Mouse (Mus musculus): Measurements from ENCODE around the gene Cog3.
"Not testable (repeated sequence)": the region's sequence is repeated elsewhere in the genome, so short reads cannot be mapped to it uniquely, and the experiment has no call there.

The Cog3 gene

DNA sequence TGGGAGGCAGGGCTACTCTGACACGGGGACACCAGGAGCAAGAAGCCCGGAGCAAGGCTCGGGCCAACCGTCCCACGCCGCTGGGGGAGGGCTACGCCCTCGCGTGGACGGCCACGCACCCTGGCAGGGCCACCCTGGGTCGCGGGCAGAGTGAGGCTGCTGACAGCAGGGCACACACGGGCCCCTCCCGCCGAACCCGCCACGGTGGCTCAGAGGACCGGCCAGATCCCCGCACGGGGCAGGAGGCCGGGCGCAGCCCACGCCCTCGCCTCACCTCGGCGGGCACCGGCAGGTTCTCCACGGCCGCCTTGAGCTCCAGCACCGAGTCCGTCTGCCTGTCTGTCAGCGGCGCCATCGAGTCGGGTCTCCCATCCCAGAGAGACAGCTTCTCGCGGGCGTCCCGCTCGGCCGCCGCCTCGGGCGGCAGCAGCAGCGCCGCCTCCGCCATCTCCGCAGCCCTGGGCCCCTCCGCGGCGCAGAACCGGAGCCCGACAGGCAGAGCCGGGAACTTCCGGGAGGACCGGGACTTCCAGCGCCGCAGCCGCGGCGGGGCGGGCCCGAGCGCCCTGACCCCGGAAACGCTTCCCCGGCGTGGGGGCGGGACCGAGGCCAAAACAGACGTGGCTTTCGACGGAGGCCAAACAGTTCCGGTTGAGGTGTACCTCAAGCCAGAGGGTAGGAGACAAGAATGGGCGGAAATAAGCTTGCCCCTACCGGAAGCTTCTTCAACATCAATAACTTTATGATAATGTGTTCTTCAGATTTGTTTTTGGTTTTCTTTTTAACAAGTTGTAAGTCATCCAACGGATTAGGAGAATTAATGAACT is at the start of gene Cog3:
Gene Cog3, minus strand, starts transcription at position 527 of the 827 bp plus-strand sequence.
- peak; percentile 97 to 98 for DNase-seq

DNA sequence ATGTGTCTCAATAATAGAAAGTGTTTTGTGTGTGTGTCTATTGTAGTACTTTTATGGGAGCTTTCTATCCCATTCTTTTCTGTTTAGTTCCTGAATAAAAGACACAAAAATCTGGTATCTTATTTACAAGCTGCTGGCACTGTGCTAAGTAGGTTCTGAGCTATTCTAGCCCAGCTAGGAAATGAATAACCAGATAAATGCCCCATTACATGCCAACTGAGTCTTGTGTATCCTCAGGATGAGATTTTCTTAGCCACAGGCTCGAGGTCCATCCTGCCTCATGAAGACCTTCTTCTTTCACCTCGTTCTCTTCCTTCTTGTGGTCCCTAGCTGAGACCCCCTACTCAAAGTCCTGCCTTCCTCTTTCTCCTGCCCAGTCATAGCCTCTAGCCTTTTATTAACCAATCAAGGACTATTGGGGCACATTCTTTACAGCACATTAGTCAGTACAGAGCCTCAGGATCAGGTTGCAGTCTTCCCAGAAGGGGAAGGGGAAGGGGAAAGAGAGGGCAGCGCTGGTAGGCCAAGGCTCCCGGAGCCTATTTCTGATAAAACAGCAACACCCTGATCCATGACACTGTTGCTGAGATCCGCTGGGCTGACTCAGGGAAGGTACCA is 43.6 kb upstream of the Cog3 start:
- DNase-seq = no peak

GRCm38 (mm10) chr14:75795918-75796317 is 41.6 kb upstream of the Cog3 start:
- DNase-seq = no peak

DNA sequence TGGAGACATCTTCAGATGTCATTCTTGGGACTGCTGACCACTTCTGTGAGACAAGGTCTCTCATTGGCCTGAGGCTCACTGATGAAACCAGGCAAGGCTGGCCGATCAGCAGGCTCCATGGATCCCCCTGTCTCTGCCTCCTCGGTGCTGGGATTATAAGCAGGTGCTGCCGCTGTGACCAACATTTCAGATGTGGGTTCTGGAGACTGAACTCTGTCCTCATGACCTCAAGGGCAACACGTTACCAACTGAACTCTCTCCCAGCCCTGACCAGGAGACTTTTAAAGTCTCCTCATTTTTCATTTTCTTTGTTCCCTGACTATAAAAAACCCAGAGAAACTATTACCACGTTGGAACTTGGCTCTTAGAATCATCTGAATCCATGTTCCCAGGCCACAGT is 40.4 kb upstream of the Cog3 start:
- no peak for DNase-seq

DNA sequence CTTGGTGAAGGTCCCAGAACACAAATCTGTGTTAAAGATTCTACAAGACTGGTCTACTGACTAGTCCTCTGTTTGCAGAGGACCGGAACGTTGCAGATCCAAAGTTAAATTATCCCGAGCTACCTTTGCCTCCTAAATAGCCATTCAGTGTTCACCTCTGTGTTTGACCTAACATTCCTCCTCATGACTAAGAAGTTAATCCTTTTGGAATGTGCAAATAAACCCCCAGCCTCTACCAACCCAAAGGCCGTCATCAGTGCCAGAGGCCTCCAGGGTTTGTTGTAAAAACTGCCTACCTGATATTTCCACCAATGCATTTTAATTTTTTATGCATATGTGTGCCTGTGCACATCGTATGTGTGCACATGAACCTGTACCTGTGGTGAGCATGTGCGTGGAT is 40.0 kb upstream of the Cog3 start:
- no peak for DNase-seq

DNA sequence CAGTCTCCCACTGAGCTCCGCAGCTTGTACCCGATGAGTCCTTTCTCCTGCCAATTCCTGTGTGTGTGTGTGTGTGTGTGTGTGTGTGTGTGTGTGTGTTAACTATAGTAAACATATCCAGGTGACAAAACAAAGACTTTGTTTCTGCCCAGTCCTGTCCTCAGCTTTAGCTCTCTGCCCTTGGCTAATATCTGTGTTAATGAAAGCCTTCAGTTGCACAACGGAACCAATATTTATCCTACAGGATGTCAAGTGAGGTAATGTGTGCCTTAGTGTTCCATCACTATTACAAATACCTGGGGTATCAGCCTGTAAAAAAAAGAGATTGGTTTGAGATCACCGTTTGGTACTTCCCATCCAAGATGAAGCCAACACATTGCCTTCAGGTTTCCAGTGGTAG is 38.8 kb upstream of the Cog3 start:
- no peak for DNase-seq

DNA sequence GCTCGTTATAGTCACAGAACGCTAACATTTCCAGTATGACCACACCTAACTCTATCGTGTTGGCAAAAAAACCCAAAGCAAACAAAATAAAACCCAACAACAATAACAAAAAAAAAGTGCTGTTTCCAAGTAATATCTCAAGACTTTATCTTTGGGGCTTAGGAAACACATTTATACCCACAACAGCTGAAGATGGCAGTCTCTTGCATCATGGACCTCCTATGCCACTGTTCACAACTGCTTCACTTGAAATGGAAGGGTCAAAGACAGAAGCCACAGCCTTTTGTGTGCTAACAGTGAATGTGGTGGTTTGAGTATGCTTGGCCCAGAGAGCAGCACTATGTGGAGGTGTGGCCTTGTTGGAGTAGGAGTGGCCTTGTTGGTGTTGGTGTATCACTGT is 37.1 kb upstream of the Cog3 start:
- DNase-seq = no peak

DNA sequence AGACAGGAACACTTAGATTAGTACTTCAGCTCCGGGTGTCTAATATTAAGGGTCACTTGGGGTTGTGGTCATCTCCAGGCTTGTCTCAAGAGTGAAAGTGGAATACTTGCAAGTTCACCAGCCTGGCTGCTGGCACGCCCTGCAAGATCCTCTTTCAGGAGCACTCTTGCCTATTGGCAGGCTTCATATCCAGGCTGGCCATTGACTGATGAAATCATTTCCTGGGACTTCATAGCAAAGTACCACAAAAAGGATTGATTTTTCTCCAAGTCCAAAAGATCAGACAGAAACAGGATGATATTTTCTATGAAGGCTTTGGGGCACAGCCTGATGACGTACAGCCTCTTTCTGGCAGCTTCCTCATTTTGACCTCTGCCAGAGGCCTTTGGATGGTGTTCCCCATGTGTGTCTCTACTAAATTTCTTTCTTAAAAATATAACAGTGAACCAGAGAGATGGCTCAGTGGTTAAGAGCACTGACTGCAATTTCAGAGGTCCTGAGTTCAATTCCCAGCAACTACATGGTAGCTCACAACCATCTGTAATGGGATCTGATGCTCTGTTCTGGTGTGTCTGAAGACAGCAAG is 36.2 kb upstream of the Cog3 start:
- no peak for DNase-seq

DNA sequence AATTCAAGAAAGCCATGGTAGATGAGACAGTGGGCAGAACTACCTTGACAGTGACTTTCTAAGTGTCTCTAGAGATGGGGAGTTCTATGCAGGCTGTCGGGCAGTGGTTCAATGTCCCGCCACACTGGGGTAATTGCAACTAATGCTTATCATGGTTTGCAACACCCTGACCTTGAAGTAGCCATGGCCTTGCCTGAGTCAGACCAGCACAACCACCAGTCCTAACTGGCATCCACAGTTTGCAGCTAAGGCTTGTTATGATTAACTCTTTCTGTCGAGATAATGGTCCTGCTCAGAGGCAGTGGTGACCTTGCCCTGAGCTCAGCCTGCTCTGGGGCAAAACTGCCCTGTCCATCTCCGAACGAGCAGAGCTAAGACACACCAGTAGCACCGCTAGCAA is 35.0 kb upstream of the Cog3 start:
- no peak for DNase-seq

GRCm38 (mm10) chr14:75787794-75788175 is 33.5 kb upstream of the Cog3 start:
- DNase-seq = no peak

- DNase-seq = peak; percentile 94
These were observed 32.8 kb upstream of the Cog3 start, which contains the start of gene Slc25a30 for GRCm38 (mm10) chr14:75786868-75787793. Gene Slc25a30 (minus strand): TSS chr14:75787037.

DNA sequence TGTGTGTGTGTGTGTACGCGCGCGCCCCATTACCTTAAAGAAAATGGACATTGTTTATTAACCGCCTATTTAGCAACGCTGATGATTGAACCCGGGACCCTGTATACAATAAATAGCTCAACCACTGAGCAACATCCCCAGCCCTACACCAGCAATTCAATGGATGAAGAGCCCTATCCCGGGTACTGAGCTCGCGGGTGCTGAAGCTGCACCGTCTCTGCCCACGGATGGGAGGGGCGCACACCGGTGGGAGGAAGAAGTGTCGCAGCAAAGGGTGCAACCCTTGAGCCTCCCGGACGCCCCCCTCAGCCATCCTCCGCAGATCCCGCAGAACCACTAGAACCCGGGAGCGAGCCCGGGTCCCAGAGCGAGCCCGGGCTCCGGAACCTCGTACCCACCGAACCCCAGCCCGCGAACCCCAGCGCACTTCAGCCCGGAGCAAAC is 32.1 kb upstream of the Cog3 start:
- peak; percentile 70 to 72 for DNase-seq

- DNase-seq = no peak
These were observed 25.6 kb upstream of the Cog3 start for GRCm38 (mm10) chr14:75779913-75780312.

DNA sequence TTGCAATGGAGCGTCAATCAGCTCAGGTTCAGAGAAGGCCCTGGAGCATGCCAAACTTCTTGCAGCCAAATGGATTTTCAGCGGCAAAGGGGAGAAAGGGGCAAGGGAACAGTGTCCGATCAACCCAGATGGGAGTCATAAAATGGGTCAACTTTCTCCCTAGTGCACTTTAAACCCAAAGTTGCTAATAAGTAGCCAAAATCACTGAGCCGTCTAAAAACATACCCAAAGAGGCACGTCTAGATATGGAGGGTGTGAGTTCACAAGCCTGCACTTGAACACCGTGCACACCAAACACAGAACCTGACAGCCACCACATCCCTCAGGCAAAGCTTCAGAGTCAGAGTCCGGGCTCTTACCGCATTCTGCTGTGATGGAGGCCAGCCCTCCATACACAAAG is 22.3 kb upstream of the Cog3 start:
- DNase-seq = no peak

DNA sequence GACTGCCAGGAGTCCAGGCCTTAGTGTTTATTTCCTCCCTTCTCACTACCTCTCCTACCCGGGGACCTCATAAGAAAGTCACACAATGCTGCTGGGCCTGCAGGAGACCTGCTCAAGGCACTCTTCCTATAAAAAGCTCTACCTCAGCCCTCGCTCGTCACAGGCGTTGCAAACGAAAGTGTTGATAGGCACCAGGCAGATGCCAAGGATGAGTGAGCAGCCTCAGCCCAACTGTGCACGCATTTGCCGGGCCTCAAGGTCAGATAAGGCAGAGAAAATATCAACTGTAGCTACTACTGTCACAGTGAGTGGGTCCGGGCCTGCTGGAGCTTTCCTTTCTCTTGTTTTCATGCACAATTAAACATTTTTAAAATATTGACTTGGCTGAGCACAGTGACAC is 19.1 kb upstream of the Cog3 start:
- no peak for DNase-seq

DNA sequence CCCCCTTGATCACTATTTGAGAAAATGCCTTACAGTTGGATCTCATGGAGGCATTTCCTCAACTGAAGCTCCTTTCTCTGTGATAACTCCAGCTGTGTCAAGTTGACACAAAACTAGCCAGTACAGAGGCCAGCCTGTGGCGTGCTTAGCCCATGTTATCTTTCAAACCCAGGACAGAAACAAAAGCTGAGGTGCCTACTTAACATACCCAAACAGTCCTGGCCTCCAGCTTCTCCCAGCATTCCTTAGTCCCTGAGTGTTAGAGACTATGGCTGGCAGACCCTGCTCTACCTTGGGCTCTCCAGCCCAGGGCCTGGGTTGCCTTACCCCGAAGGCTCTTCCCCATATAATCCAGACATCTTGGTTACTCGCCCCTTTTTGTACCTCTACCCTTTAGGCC is 18.1 kb upstream of the Cog3 start:
- DNase-seq = not testable (repeated sequence)

DNA sequence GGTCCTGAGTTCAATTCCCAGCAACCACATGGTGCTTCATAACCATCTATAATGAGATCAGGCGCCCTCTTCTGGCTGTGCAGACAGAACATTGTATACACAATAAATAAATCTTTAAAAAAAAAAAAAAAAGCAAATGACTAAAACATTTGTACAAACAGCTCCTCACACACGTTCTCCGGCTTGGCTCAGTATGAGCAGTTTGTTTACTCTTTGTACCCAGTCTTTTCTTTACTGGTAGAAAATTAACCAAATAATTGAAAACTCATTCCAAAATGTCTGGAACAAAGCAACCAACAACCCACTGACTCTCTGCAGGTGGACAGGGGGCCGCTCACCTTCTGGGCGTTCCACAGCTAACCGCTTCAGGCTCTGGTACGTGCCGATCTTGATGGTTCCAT is 16.8 kb upstream of the Cog3 start:
- DNase-seq = peak in 1 of 2 experiments; percentile 12

GRCm38 (mm10) chr14:75769334-75769733 is 15.0 kb upstream of the Cog3 start:
- no peak for DNase-seq

GRCm38 (mm10) chr14:75768275-75768608 is 13.9 kb upstream of the Cog3 start:
- no peak for DNase-seq

- DNase-seq = peak; percentile 71 to 73
These were observed 13.4 kb upstream of the Cog3 start for GRCm38 (mm10) chr14:75767492-75768274.

DNA sequence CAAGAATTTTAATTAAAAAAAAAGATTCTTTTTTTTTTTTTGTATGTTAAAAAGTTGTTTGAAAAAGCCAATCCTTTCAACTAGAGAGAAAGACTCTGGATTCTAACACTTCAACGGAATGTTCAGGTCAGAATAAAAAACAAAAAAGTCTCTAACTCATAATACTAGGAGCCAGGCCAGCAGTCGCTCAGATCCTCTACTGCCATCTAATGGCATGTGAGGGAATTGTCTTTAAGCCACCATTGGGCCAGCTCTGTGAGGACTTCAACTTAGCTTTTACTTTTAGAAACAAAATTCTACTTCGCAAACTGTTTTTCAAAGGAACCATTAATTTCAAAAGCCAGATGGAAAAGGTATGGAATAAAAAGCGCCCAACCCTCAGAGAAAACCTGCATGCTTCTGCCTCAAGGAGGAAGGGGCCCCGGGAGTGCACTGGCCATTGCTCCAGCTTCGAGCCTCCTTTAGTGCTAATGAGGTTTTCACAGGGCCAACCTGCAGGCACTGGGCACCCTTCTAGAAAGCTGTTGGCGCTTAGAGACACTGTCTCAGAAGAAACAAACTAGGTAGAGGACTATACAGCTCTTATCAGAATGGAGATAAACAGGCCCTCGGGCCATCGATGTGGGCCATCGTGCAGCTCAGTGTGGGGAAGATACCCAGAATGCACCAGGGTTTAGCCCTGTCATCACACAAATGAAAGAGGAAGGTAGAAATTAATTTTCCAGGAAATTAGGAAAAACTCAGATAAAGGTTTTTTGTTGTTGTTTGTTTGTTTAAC is 6.9 kb upstream of the Cog3 start:
- DNase-seq = peak; percentile 55 to 59

Measured in B cell, adult 2 months (primary cell).